Mouse (Mus musculus) lung, postnatal 0 days (tissue): ENCODE data around the gene Crnn.

ENCODE experiments used
- CTCF ChIP-seq: IDR thresholded peaks from 2 replicates; pipeline ENCODE4 v1.5.1; 2016; ENCODE audit warnings: antibody characterized with exemption, mild to moderate bottlenecking
- EP300 ChIP-seq: IDR thresholded peaks from 2 replicates; pipeline ENCODE4 v1.6.1; 2016; ENCODE audit warnings: antibody characterized with exemption, mild to moderate bottlenecking, control low read depth

DNA sequence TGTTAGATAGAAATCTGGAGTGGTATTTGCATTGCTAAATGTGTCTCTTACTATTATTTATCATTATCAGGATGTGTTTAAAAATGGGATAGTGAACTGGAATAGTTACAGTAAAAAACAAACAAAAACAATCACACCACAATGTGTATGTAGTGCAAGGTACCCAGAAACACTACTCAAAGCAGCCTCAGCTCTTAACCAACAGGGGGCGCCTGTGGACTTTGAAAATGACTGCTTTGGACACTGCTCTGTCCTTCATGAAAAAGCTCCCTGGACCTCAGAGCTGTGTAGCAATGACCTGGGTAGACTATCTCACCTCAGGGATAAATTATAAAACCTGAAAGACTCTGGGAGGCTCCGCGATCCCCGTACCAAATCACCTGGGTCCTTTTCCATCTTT, 25.5 kb upstream of the Crnn start:
- TF ChIP-seq CTCF (peak; percentile 58), EP300 (no peak)
